Comparison of ENCODE assay signal across 9 mouse cellular contexts in the genomic region with DNA sequence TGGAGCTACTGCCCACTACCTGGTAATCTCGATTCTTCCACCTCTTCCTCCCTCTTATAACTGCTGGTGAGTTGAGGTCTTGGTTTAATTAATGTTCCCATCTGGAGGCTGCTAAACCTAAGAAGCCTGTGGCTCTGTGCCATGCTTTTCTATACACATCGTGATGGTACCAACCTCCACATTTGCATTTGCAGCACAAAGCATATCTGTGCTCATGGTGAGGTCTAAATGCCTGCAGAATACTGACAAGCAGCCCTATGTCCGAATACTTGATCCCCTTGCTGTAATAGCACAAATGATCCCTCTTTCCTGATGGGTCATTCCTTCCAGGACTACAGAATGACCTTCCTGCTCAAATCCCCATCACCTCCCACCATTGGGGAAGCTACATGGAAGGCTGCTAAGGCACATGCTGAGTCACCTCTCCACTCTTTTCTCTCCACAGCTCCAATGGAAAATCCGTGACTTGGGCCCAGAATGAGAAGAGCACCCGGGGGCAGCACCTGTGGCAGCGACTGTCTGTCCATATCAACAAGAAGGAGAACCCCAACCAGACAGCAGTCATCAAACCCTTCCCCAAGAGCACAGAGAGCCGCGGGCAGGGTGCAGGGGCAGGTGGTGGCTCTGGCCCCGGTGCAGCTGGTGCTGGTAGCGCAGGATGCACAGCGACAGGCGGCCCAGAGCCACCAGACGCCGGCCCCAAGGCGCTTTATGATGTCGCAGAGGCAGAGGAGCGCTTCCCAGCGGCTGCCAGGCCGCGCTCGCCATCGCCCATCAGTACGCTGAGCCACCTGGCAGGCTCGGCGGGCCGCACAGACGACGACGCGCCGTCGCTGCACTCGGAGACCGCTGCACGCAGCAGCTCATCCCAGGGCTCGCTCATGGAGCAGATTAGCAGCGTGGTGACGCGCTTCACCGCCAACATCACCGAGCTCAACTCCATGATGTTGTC.
A peak's percentile ranks its signal among the peaks of the same experiment; 100 is the strongest.
DNase-seq lines count a peak whose midpoint lies in the region; ATAC-seq and TF ChIP-seq lines count a peak whose summit lies in the region.
"Had no signal": no experiment of that assay in that cellular context is flagged by ENCODE, and none has a peak within 500 bp of the region (broad histone marks: within the 10 kb centered on the region; RNA-seq: fewer than 3 reads in every experiment).

No protein-coding gene starts in this region.

- DNase-seq in heart, embryonic 10.5 days (ENCODE audit: low spot score): peak; percentile 74
- DNase-seq in heart, postnatal 4 days: no peak
- DNase-seq in ES-E14 (ENCODE audit: low read depth, low spot score): peak; percentile 21
- peak; percentile 30 for DNase-seq in layer of hippocampus, adult 9-11 months
- DNase-seq in lung, postnatal 4 days: peak; percentile 8 to 28
- peak; percentile 13 to 19 for DNase-seq in right cerebral cortex, postnatal 36 days (ENCODE audit: low spot score in 2 of 2)
- no peak for DNase-seq in adrenal gland, adult 18-20 months (ENCODE audit: low spot score in 2 of 2)

- in situ Hi-C loops in ES-E14 (cut with MboI; ENCODE audit: low sequenced_read_pairs in 2 of 2, unreplicated experiment in 2 of 2): no loop called here

- no peak overlapping the region for H3K27ac ChIP-seq in heart, embryonic 10.5 days
- H3K27ac ChIP-seq in ES-E14 (ENCODE audit: insufficient read depth, low read depth, low read length, poor library complexity, severe bottlenecking): no peak overlapping the region
- no peak overlapping the region for H3K27ac ChIP-seq in embryonic facial prominence, embryonic 15.5 days (replicated peaks)

- H3K36me3 ChIP-seq in heart, embryonic 10.5 days: no peaks in the 10 kb centered on the region
- no peaks in the 10 kb centered on the region for H3K36me3 ChIP-seq in ES-E14 (ENCODE audit: control insufficient read depth, insufficient read depth, low read length, poor library complexity, severe bottlenecking)
- H3K36me3 ChIP-seq in embryonic facial prominence, embryonic 15.5 days: no peaks in the 10 kb centered on the region

- peaks cover 23% of the 10 kb centered on the region for H3K27me3 ChIP-seq in heart, embryonic 10.5 days (ENCODE audit: insufficient read depth, poor library complexity, severe bottlenecking)
- H3K27me3 ChIP-seq in embryonic facial prominence, embryonic 15.5 days: peaks cover 16% of the 10 kb centered on the region

- H3K4me1 ChIP-seq in heart, embryonic 10.5 days: peaks cover 7% of the 10 kb centered on the region
- H3K4me1 ChIP-seq in ES-E14 (ENCODE audit: control insufficient read depth in 2 of 2, insufficient read depth in 2 of 2, low read length in 2 of 2, poor library complexity in 1 of 2): 0 out of 4 replicates have a peak, but pooled peaks cover 0 to 2% of the 10 kb centered on the region in 2 experiments
- H3K4me1 ChIP-seq in embryonic facial prominence, embryonic 15.5 days: peaks cover 9% of the 10 kb centered on the region

- H3K9me3 ChIP-seq in heart, embryonic 10.5 days: no peaks in the 10 kb centered on the region
- H3K9me3 ChIP-seq in ES-E14 (ENCODE audit: control insufficient read depth, insufficient read depth, low read depth, low read length): no peaks in the 10 kb centered on the region
- H3K9me3 ChIP-seq in embryonic facial prominence, embryonic 15.5 days (replicated peaks): no peaks in the 10 kb centered on the region

- peak overlapping the region; percentile 15; the same call in 1 of the 2 replicates for H3K9ac ChIP-seq in ES-E14 (ENCODE audit: insufficient read depth, low read depth, low read length, poor library complexity, severe bottlenecking)
- no peak overlapping the region; the same call in 1 of the 2 replicates for H3K9ac ChIP-seq in embryonic facial prominence, embryonic 15.5 days

- ATAC-seq in embryonic facial prominence, embryonic 15.5 days (ENCODE audit: insufficient number of reproducible peaks, low FRiP score, low TSS enrichment, low read depth): peak; percentile 57
- ATAC-seq: Patski had no signal

- peak overlapping the region; percentile 61 for H3K4me3 ChIP-seq in heart, embryonic 10.5 days
- peak overlapping the region; percentile 53 to 57; a peak in 3 of 4 replicates for H3K4me3 ChIP-seq in ES-E14 (ENCODE audit: insufficient read depth in 1 of 2, low read depth in 1 of 2, low read length in 2 of 2, poor library complexity in 1 of 2, severe bottlenecking in 1 of 2)
- peak overlapping the region; percentile 42 for H3K4me3 ChIP-seq in embryonic facial prominence, embryonic 15.5 days (replicated peaks)

- peak overlapping the region; percentile 80 for H3K4me2 ChIP-seq in embryonic facial prominence, embryonic 15.5 days (replicated peaks)

- 10% methylated on average over 41 of the region's 41 CpGs for WGBS in heart, embryonic 10.5 days
- 10% methylated on average over 41 of the region's 41 CpGs for WGBS in embryonic facial prominence, embryonic 15.5 days

TF ChIP-seq in ES-E14, 5 proteins besides CTCF, POLR2A, EP300 and RAD21:
- TF ChIP-seq CHD2 (IDR thresholded peaks at IDR 0.05; ENCODE audit: low read depth, low read length): no peak
- no peak for TF ChIP-seq HCFC1 (IDR thresholded peaks at IDR 0.05; ENCODE audit: borderline replicate concordance, insufficient read depth, low read length)
- no peak for TF ChIP-seq MAFK (IDR thresholded peaks at IDR 0.05; ENCODE audit: insufficient read depth, low read depth, low read length)
- TF ChIP-seq ZNF384 (IDR thresholded peaks at IDR 0.05; ENCODE audit: low read depth, low read length): no peak

Comparison
In these comparisons a context has a peak if more than half of its experiments do, and no peak if none do; other contexts are left out.
1. DNase-seq: peak in heart, embryonic 10.5 days (single experiment), ES-E14 (single experiment), layer of hippocampus, adult 9-11 months (single experiment), lung, postnatal 4 days (2 of 2) and right cerebral cortex, postnatal 36 days (2 of 2); none in heart, postnatal 4 days (single experiment) and adrenal gland, adult 18-20 months (0 of 2).
2. Peak in every context shown above with its lines, with median percentiles within 50 percentile points of each other: H3K4me3 ChIP-seq.